1 mouse cellular context compared by ENCODE assay signal in the genomic region with DNA sequence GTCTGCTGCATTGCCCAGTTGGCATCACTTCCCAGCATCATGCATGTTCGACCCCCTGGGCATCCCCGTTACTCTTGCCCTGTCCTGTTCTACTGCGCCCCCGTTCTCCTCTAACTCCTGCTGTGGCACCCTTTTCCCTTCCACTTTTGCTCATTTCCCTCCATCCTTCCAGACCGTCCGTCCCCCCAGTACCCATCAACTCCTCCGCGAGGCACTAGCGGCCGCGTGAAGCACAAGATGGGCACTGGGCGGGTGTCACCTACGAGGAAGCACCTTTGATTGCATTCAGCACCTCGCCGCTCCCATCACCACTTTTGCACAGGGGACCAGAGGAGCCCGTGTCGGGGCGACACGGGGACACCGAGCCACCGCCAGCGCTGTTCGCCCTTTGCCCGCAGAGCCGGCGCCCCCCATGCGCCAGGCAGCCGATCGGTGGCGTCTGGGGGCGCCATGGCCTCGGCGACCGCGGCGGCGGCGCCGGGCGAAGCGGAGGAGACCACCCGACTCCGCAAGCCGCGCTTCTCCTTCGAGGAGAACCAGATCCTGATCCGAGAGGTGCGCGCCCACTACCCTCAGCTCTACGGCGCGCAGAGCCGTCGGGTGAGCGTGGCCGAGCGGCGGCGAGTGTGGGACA.
TF ChIP-seq lines count a peak whose summit lies in the region.

No protein-coding gene starts in this region.

TF ChIP-seq in MEL, 35 proteins besides CTCF, POLR2A, EP300 and RAD21:
- TF ChIP-seq MXI1 (IDR thresholded peaks at IDR 0.05; ENCODE audit: low read depth, low read length) (no peak), USF1 (IDR thresholded peaks at IDR 0.05; ENCODE audit: low read depth, low read length) (no peak), MEF2A (IDR thresholded peaks at IDR 0.05; ENCODE audit: extremely low read depth, insufficient replicate concordance, low read depth, low read length, poor library complexity, severe bottlenecking) (no peak), JUND (IDR thresholded peaks at IDR 0.05; ENCODE audit: low read depth, low read length) (no peak), TBP (IDR thresholded peaks at IDR 0.05; ENCODE audit: low read depth, low read length) (no peak), MYC (IDR thresholded peaks at IDR 0.05; ENCODE audit: low read depth, low read length) (no peak), TAL1 (IDR thresholded peaks at IDR 0.05; ENCODE audit: low read length) (no peak), RCOR1 (IDR thresholded peaks at IDR 0.05; ENCODE audit: low read depth, low read length) (no peak), POLR2AphosphoS5 (IDR thresholded peaks at IDR 0.05; ENCODE audit: borderline replicate concordance, low read depth, low read length) (no peak), KAT2A (conservative IDR thresholded peaks at IDR 0.05; ENCODE audit: low read depth, low read length) (no peak), CHD1 (IDR thresholded peaks at IDR 0.05; ENCODE audit: low read depth, low read length) (no peak), CHD2 (IDR thresholded peaks at IDR 0.05; ENCODE audit: low read length) (no peak), ZC3H11A (IDR thresholded peaks at IDR 0.05; ENCODE audit: low read depth, low read length) (no peak), HCFC1 (IDR thresholded peaks at IDR 0.05; ENCODE audit: low read depth, low read length) (no peak), ZKSCAN1 (IDR thresholded peaks at IDR 0.05; ENCODE audit: low read depth, low read length) (no peak), POLR2AphosphoS2 (IDR thresholded peaks at IDR 0.05; ENCODE audit: low read length) (no peak), GABPA (IDR thresholded peaks at IDR 0.05; ENCODE audit: low read depth, low read length) (no peak)
